Mouse (Mus musculus): ENCODE measurements around the gene Tbc1d8.

GRCm38 (mm10) chr1:39325228-39325627 is 153.3 kb downstream of the Tbc1d8 start:
- TF ChIP-seq CTCF (IDR thresholded peaks at IDR 0.05; ENCODE audit: borderline replicate concordance, insufficient read depth, low read length) (no peak), POLR2A (IDR thresholded peaks at IDR 0.05; ENCODE audit: low read depth, low read length) (no peak)

Data from embryonic fibroblast, embryonic 13.5 days (primary cell).